Mouse (Mus musculus) induced T-regulatory cell, adult 2 months (primary cell): Measurements from ENCODE around the gene Zfp952.
"Not testable (repeated sequence)": the region's sequence is repeated elsewhere in the genome, so short reads cannot be mapped to it uniquely, and the experiment has no call there.

Experiments used
- DNase-seq: peaks from one replicate; pipeline ENCODE4 v3.0.0-alpha.2; 2012; ENCODE audit warnings: low read depth

The Zfp952 gene

DNA sequence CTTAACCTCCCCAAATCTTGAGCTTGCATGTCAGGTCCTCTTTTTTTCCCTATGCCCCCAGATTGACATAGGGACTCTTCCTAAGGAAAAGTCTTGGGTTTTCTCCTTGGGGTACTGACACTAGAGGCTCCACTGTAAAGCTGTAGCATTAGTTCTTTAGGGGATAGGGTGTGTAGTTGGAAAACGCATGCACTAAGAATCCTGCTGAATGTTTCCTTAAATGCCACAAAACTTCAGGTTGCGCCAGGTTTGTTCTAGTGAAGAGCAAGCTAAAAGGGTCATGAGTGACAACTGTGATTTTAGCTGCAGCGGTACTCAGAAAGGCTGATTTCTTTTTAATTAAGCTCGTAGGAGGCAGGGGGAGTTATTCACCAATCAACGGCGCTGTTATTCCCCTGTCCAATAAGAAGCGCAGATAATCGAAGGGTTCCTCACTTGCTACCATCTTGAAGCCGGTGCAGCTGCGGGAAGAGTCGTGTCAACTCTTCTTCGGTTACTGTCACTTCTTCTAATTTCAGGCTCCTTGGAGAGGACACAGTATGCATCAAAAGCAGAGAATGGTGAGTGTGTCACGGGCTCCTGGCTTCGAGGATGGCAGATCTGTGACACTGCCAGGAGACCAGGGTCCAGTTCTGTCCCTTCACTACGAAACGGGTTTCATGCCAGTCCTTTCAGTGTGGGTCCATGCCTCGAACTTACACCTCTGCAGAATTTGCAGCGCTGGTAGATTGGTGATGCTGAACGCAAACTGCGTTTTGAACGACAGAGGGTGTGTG, at the start of gene Zfp952:
TSS of gene Zfp952 (plus strand) at position 431 of the 776 bp plus-strand sequence.
- peak; percentile 97 for DNase-seq

DNA sequence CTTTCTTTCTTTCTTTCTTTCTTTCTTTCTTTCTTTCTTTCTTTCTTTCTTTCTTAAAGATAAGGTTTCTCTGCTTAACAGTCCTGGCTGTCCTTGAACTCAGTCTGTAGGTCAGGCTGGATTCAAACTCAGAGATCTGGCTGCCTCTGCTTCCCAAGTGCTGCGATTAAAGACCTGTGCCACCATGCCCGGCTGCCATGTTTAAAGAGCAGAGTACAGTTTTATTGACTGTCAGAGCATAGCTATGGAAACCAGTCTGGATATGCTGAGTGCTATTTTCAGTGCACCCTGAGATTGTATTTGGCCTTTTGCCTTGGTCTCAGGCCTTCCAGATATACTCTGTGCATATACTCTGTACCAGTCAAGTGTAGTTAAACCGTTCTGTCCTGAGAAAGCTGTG, 49.3 kb upstream of the Zfp952 start:
- no peak for DNase-seq

DNA sequence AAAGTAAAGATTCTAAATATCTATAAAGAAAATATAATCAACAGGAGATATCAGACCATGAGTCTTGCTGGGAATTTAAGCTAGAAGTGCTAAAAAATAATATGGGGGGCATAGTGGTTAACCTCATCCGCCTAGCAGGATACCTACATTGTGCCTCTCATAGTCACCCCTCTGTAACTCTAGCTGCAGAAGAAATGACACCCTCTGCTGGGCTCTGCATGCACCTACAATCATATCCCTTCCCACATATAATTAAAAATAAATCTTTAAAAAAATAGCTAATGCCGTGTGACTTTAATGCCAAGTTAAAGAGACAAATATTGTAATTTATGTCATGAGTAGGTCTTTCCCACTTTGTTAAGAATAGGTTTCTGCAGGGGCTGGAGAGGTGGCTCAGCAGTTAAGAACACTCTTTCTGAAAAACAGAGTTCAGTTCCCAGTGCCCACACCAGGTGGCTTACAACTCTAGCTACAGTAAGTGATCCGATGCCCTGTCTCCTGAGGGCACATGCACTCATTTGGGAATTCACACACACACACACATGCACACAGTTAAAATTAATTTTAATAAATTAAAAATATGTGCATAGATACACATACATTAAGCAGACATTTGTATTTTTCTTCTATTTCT, 48.4 kb upstream of the Zfp952 start:
- peak; percentile 58 for DNase-seq

DNA sequence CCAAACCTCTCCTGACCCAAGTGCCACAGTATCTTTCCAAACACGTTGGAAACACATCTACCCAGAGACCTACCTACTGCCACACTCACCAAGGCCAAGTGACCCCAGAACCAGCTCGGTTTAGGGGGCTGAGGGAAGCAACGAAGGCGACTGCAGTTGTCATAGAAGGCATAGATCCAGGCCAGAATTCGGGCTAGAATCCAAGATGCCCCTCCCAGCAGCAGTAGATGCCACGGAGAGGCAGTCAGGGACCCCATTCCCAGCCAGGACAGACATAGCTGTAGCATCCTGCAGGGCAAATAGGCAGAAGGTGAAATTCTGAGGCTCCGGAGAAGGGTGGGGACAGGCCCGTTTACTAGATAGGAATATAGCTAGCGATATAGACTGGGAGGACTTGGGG, 46.2 kb upstream of the Zfp952 start:
- no peak for DNase-seq

DNA sequence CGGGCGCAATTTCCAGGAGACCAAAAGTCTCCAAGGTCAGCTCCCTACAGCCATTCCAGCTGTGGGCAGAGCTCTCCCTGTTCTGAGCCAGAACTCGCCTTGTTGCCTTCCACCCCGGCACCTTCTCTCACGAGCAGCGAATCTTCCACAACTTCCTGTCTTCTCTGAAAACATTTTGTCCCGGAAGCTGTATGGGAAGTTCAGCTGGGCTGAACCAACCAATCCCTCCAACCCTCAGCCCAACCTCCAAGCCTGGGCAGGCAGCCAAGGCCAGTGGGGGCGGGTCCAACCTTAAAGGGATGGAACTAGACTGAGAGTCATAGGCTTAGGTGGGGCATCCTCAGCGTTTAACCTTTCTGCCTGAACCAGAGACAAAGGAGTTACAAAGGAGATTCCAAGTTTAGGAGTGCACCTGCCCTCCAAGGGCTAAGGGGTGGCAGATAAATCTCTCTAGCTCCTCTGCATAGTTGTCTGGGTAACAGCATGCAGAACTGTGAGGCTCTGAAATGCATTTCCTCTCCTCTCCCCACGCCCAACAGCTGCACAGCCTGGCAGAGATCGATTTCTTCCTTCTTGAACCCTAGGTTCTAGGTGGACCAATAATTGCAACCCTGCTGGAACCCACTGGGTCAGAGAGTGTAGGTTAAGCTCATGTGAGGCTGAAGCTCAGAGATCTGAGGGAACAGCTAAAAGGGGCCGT, 45.6 kb upstream of the Zfp952 start, which contains the start of gene Cyp4f13:
TSS of gene Cyp4f13 (minus strand) at position 188 of the 700 bp plus-strand sequence.
- peak; percentile 96 for DNase-seq

DNA sequence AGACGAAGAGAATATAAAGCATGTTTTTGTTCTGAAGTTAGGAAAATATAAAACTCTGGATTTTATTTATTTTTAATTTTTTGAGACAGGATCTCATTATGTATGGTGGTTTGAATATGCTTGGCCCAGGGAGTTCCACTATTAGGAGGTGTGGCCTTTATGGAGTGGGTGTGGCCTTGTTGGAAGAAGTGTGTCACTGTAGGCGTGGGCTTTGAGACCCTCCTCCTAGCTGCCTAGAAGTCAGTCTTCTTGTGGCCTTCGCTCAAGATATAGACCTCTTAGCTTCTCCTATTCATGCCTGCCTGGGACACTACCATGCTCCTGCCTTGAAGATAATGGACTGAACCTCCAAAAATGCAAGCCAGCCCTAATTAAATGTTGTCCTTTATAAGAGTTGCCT, 42.8 kb upstream of the Zfp952 start:
- no peak for DNase-seq

DNA sequence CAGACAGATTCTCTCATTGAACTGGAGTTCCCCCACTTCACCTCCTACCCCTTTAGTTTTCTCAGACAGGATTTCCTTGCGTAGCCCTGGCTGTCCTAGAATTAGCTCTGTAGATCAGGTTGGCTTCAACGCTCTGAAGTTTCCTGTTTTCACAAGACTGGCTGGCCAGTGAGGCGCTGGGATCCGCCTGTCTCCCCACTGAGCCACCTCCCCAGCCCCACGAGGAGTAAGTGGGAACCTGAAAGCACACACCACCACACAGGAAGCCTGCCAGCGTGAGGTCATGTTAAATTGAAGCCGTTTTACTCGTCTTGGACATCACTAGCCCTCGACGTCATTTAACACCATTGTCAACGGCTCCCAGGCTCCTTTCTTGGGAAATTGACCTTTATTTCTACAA, 41.9 kb upstream of the Zfp952 start:
- DNase-seq, result peak; percentile 31

DNA sequence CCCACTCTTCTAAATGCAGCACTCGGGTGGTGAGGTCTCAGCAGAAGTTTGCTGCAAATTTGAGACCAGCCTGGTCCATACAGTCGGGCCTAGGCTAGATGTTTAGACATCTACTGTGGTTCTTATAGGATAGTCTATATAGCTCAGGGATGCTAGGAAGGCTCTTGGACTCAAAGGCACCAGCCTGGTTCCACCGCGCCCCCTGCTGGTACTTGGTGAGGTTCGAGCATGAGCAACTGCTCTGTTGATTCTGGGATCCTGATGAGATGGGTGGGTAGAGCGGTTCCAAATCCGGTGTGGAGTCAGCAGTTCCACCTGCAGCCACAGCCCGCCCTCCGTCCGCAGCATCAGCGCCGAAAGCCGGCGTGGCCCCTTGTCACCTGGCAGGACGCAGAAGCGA, 41.5 kb upstream of the Zfp952 start:
- peak; percentile 89 for DNase-seq

DNA sequence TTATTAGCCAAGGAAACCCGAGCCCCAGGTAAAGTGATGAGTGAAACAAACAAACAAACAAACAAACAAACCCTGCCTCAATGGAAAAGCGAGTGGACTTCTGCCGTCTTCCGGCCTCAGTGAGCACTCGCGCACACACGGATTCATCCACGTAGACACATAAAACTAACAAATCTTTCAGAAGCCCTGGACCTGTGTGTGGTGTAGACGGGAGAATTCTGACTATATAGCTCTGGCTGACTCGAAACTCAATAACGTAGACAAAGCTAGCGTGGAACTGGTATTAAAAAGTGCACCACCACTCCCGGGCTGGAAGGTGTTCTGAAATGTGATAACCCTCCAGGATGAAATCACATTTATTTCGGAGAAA, 27.7 kb upstream of the Zfp952 start:
- DNase-seq, result no peak

DNA sequence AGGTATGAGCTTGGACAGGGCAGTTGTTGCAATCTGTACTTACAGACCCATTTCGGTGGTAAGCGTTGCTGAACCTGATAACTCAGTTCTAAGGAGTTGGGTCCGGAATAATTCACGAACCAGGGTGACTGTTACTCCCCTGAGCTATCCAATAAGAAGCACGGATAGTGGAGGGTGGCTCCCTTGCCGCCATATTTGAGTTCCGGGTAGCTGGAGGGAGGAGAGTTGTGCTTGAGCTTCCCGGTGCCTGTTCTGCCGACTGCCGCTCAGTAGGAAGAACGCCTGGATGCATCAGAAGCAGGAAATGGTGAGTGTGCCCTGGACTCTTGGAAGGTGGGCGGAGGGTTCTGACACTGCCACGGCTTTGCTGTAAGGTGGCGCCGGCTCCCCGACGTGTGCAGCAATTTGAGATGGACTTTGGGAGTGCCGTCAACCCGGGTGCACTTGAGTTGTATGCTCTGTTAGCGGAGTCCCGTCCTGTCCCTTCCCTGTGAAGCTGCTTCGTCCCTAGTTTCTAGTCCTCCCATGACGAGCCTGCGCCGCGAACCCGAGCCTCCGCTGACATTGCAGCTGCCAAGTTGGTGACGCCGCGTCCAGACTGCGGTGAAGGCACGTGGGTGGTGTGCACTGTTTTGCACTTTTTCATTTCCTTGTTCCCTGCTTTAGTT, 27.2 kb upstream of the Zfp952 start, which contains the start of gene Zfp472:
TSS of gene Zfp472 (plus strand) at position 192 of the 668 bp plus-strand sequence.
- peak; percentile 98 for DNase-seq

DNA sequence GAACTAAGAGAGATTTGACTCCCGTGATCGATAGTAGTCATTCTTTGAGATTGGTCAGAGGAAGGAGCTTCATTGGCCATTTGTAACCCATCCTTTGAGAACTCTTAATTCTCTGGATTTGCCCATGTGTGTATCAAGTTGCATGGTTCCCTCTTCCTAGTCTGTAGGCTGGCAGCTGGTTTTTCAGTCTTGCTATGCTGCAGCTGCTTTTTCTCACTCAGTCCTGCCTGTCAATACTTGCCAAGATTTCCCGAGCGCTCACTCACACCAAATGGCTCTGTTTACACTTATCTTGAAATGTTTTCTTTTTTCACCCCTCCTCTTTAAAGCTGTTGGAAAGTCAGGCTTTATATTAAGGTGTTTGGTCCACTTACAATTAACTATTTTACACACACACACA, 11.6 kb upstream of the Zfp952 start:
- no peak for DNase-seq

DNA sequence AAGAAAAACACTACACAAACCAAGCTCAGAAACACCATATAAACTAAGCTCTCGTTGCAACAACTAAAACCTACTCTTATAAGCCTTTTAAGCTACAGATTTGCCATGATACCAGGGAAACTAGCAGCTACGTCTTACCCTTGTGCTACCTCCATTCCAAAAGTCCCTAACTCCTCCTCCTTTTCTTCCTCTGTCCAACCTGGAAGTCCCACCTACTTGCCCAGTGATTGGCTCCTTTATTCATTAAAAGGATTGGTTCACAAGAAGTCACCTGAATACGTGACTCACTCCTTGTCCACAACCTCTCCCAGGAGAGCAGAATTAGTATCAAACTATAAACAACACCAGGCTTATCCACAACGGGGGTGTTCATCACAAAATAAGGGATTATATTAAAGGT, 6.6 kb upstream of the Zfp952 start:
- DNase-seq, result no peak

DNA sequence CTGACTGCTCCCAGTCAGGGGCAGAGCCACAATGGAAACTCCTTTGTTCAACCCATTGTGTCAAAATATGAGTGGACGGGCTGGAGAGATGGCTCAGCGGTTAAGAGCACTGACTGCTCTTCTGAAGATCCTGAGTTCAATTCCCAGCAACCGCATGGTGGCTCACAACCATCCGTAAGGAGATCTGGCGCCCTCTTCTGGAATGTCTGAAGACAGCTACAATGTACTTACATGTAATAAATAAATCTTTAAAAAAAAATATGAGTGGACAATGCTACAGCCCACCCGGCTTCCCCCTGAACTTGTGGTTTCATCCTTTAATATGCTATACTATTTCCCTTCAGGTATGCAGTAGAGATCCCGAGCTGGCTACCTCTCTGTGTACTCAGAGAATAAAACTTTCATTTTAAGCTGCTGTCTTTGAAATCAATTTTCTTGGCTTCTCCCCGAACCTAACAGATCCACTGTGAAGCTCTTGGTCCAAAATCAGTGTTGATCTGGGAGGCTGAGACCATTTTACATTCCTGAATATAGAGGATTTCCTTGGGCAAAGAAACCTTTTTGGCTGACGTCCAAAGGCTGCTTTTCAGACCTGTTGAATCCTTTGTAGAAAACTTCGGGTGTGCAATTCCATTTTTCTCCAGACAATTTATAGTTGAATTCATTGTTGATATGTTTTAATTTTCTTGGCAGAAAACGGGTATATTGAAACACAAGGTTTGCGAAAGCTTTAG, 797 bp upstream of the Zfp952 start:
- DNase-seq, result peak; percentile 77

DNA sequence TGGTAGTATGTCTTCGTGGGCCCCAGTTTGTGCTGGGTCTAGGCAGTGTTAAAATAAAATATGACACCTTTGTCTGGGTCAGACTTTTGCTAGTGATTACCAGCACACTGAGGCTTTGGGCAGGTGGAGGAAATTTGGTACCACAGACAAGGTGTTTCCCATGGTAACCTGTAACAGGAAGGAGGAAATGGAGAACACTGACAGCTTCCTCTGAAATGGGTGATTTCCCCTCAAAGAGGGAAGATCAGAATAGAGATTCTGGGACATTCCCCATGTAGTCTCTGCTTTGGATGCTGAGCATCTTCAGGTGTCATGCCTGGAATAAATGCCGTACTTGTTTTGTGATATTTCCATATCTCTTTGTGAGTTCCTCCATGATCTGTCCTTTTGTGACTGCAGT, 5.6 kb downstream of the Zfp952 start:
- DNase-seq, result no peak

DNA sequence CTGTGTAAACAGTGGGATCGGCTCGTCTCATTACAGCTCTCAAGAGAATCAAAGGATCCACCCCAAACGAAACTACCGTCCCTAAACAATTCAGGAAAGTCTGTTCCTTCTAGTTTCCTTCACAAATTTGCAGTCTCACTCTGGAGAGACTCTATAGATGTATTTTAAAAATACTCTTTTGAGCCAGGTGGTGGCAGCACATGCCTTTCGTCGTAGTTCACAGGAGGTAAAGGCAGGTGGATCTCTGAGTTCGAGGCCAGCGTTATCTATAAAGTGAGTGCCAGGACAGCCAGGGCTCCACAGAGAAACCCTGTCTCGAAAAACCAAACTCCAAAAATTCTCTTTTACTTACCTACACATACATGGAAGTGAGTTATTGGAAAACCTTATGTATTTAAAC, 15.4 kb downstream of the Zfp952 start:
- DNase-seq, result peak; percentile 38

DNA sequence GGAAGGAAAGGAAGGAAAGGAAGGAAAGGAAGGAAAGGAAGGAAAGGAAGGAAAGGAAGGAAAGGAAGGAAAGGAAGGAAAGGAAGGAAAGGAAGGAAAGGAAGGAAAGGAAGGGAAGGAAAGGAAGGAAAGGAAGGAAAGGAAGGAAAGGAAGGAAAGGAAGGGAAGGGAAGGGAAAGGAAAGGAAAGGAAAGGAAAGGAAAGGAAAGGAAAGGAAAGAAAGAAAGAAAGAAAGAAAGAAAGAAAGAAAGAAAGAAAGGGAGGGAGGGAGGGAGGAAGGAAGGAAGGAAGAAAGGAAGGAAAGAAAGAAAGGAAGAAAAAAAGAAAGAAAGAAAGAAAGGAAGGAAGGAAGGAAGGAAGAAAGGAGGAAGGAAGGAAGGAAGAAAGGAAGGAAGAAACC, 27.5 kb downstream of the Zfp952 start:
- DNase-seq, result not testable (repeated sequence)

DNA sequence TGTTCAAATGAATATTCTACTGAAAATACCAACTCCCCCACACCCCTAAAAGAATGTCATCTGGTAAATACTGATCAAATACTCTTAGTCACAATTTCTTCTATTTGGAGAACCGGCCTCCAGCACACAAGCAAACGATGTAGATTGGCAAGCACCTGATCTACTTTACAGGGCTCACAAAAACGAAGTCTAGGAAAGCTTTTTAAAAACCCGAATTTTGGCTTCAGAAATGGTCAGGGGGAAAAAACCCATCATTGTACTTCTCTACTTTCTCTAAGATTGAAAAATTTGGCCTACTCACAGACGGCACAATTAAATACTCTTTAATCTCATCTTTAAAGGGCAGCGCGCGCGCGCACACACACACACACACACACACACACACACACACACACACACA, 39.4 kb downstream of the Zfp952 start:
- DNase-seq, result peak; percentile 34

DNA sequence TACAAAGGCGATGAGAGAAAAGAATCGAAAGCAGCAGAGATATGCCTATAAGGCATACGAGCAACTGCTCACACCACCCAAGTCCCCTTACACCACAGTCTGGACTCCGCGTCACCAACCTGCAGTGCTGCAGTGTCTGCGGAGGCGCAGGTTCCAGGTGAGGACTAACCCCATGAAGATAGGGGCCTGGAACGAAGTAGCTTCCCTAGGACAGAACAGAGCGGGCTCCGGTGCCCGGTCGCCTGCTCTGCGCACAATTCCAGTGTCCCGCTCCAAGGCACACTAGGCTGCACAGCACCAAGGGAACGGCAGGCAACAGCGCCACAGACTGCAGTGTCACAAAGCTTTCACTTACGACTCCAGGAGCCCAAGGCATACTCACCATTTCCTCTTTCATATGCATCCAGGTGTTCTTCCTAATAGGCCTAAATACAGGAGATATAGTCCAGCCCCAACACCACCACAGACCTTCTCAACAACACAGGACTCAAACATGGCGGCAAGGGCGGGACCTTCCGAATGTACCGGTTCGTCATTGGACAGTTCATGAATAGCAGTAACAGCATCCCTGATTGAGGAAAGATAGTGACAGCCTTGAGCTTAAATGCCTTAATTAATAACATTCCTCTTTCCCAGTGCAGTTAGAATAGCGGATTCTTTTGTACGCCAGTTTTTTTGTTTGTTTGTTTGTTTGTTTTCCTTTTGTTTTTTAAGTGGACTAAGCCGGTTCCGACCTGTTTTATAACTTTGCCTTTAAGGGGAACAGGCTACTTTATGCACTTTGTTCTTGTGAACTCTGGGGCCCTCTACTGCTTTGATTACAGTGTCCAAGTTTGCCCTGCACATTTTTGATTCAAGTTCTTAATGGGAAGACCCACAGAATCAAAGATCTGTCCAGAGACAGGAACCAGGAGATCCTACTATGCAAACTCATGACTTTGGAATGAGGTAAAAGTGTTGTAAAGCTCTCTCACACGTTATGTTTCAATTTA, 40.3 kb downstream of the Zfp952 start, which contains the start of gene Zfp763:
TSS of gene Zfp763 (minus strand) at position 503 of the 992 bp plus-strand sequence.
- peak; percentile 88 for DNase-seq
